In the genomic region with DNA sequence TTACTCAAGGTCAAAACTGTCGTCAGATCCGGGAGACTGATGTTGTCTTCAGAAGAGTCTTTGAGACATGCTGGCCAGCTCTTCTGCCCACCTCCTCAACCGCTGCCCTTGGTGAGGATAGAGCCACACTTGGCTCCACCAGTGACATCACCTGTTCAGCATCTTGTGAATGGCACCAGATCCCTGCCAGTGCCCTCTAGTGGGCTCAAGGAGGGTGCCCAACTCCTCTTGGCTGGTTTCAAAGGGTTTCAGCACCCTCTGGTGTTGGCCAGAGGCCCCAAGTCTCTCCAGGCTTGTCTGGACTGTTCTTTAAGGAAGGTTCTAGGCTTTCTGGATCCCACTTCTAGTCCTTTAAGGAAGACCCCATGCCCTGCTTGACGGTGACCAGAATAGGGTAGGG, we compare ENCODE assay signal across 9 mouse cellular contexts. TPM values are rescaled to one million over a fixed set of nuclear protein-coding genes. Genes with fewer than 3 reads are reported as not detected.
DNase-seq lines count a peak whose midpoint lies in the region; ATAC-seq and TF ChIP-seq lines count a peak whose summit lies in the region.
"Had no signal": no experiment of that assay in that cellular context is flagged by ENCODE, and none has a peak within 500 bp of the region (broad histone marks: within the 10 kb centered on the region; RNA-seq: fewer than 3 reads in every experiment).

No protein-coding gene starts in this region.

- WGBS in embryonic facial prominence, embryonic 11.5 days = 34% methylated on average over 4 of the region's 4 CpGs
- WGBS in liver, postnatal 0 days (ENCODE audit: insufficient replicate concordance) = 31% methylated on average over 4 of the region's 4 CpGs

- TF ChIP-seq EP300 in liver, postnatal 0 days (IDR thresholded peaks at IDR 0.05; ENCODE audit: low read depth) = no peak

- DNase-seq in frontal cortex, adult 2 months (ENCODE audit: extremely low spot score in 1 of 2, low spot score in 1 of 2) = peak; percentile 11 to 65
- no peak for DNase-seq in frontal cortex, postnatal 25 days (ENCODE audit: low spot score in 2 of 2)
- peak; percentile 64 for DNase-seq in urinary bladder, postnatal 14 days (ENCODE audit: low spot score)
- DNase-seq in urinary bladder, postnatal 10 days (ENCODE audit: low spot score) = no peak
- peak; percentile 61 for DNase-seq in embryonic facial prominence, embryonic 11.5 days (ENCODE audit: low spot score)
- DNase-seq in liver, postnatal 0 days = peak; percentile 61
- peak; percentile 87 for DNase-seq in splenic B cell, adult 2 months (ENCODE audit: low read depth, low spot score)

- no peaks in the 10 kb centered on the region for H3K4me1 ChIP-seq in embryonic facial prominence, embryonic 11.5 days (ENCODE audit: control insufficient read depth, insufficient read depth, low read length)
- H3K4me1 ChIP-seq in liver, postnatal 0 days (ENCODE audit: insufficient read depth) = no peaks in the 10 kb centered on the region
- H3K4me1 ChIP-seq: limb, embryonic 13.5 days had no signal

- H3K4me3 ChIP-seq in embryonic facial prominence, embryonic 11.5 days (ENCODE audit: low read depth, low read length) = no peak overlapping the region
- H3K4me3 ChIP-seq in liver, postnatal 0 days (ENCODE audit: low read depth, low read length) = no peak overlapping the region
- H3K4me3 ChIP-seq: limb, embryonic 13.5 days had no signal

- no peaks in the 10 kb centered on the region for H3K9me3 ChIP-seq in embryonic facial prominence, embryonic 11.5 days (replicated peaks; ENCODE audit: control insufficient read depth, low read length)
- no peaks in the 10 kb centered on the region for H3K9me3 ChIP-seq in liver, postnatal 0 days (ENCODE audit: low read length)
- H3K9me3 ChIP-seq: limb, embryonic 13.5 days had no signal

- H3K9ac ChIP-seq in embryonic facial prominence, embryonic 11.5 days (replicated peaks; ENCODE audit: low read length) = no peak overlapping the region
- no peak overlapping the region for H3K9ac ChIP-seq in liver, postnatal 0 days (replicated peaks)
- H3K9ac ChIP-seq: limb, embryonic 13.5 days had no signal

- TF ChIP-seq CTCF in liver, postnatal 0 days (IDR thresholded peaks at IDR 0.05; ENCODE audit: low read depth) = peak; percentile 91

- H3K27me3 ChIP-seq in embryonic facial prominence, embryonic 11.5 days (ENCODE audit: control insufficient read depth, insufficient read depth, low read length) = peaks cover 39% of the 10 kb centered on the region
- peaks cover 60% of the 10 kb centered on the region for H3K27me3 ChIP-seq in liver, postnatal 0 days (ENCODE audit: insufficient read depth, low read length)
- H3K27me3 ChIP-seq in splenic B cell, adult 2 months (ENCODE audit: control insufficient read depth, insufficient read depth, low read length, poor library complexity, severe bottlenecking) = no peaks in the 10 kb centered on the region

- H3K27ac ChIP-seq in embryonic facial prominence, embryonic 11.5 days (replicated peaks; ENCODE audit: low read depth, low read length) = no peak overlapping the region
- H3K27ac ChIP-seq in liver, postnatal 0 days (ENCODE audit: low read depth) = no peak overlapping the region
- H3K27ac ChIP-seq: limb, embryonic 13.5 days had no signal

- no peak overlapping the region for H3K4me2 ChIP-seq in embryonic facial prominence, embryonic 11.5 days (ENCODE audit: low read depth, low read length)
- no peak overlapping the region for H3K4me2 ChIP-seq in liver, postnatal 0 days (ENCODE audit: low read depth, low read length)
- H3K4me2 ChIP-seq: limb, embryonic 13.5 days had no signal

- H3K36me3 ChIP-seq in embryonic facial prominence, embryonic 11.5 days (replicated peaks; ENCODE audit: control insufficient read depth, insufficient read depth, low read depth, low read length) = no peaks in the 10 kb centered on the region
- H3K36me3 ChIP-seq in liver, postnatal 0 days (replicated peaks; ENCODE audit: insufficient read depth, low read length) = no peaks in the 10 kb centered on the region
- H3K36me3 ChIP-seq in splenic B cell, adult 2 months (ENCODE audit: control insufficient read depth, insufficient read depth, low read length, poor library complexity, severe bottlenecking) = no peaks in the 10 kb centered on the region
- H3K36me3 ChIP-seq: limb, embryonic 13.5 days had no signal

- no peak for ATAC-seq in embryonic facial prominence, embryonic 11.5 days (replicated peaks; ENCODE audit: insufficient number of reproducible peaks, low FRiP score, low TSS enrichment, low read depth)
- ATAC-seq in liver, postnatal 0 days = peak; percentile 62
- ATAC-seq in cerebellum, adult (ENCODE audit: insufficient number of reproducible peaks, low FRiP score, low TSS enrichment) = no peak

RNA-seq across cellular contexts. Expression of a gene that starts 11.8 kb away (rescaled TPM):
- 0.04 TPM in 1 of 2 replicates, not detected in the other for polyA plus RNA-seq in frontal cortex, adult 2 months (2012; rRNA removed)
- 2.0 and 2.7 TPM in 2 replicates for polyA plus RNA-seq in embryonic facial prominence, embryonic 11.5 days (2014; fragmentation: Nextera tagmentation; extraction: Ambion mirVana)
- polyA plus RNA-seq in liver, postnatal 0 days (2015; fragmentation: Nextera tagmentation; extraction: Ambion mirVana) = 0.05 and 0.13 TPM in 2 replicates
- polyA plus RNA-seq: limb, embryonic 13.5 days had no signal

RNA-seq across cellular contexts. Expression of a gene that starts 50.8 kb away (rescaled TPM):
- polyA plus RNA-seq in frontal cortex, adult 2 months (2012; rRNA removed) = 101 and 102 TPM in 2 replicates
- 9.2 and 9.7 TPM in 2 replicates for polyA plus RNA-seq in embryonic facial prominence, embryonic 11.5 days (2014; fragmentation: Nextera tagmentation; extraction: Ambion mirVana)
- polyA plus RNA-seq in liver, postnatal 0 days (2015; fragmentation: Nextera tagmentation; extraction: Ambion mirVana) = 4.8 and 6.3 TPM in 2 replicates

Comparison
In these comparisons a context has a peak if more than half of its experiments do, and no peak if none do; other contexts are left out.
1. DNase-seq: peak in frontal cortex, adult 2 months (2 of 2), urinary bladder, postnatal 14 days (single experiment), embryonic facial prominence, embryonic 11.5 days (single experiment), liver, postnatal 0 days (single experiment) and splenic B cell, adult 2 months (single experiment); none in frontal cortex, postnatal 25 days (0 of 2) and urinary bladder, postnatal 10 days (single experiment).